In genomic region chr1:144119456-144119855, GRCm38 (mm10) we compare ENCODE assay signal across 14 mouse cellular contexts. TPM values are rescaled to one million over a fixed set of nuclear protein-coding genes. Genes with fewer than 3 reads are reported as not detected.
"Had no signal": no experiment of that assay in that cellular context is flagged by ENCODE, and none has a peak within 500 bp of the region (broad histone marks: within the 10 kb centered on the region; RNA-seq: fewer than 3 reads in every experiment).

No protein-coding gene starts in this region.

- H3K9ac ChIP-seq: limb, embryonic 15.5 days; liver, embryonic 12.5 days; lung, embryonic 14.5 days; midbrain, embryonic 13.5 days; neural tube, embryonic 15.5 days had no signal

- H3K9me3 ChIP-seq: limb, embryonic 15.5 days; liver, embryonic 12.5 days; midbrain, embryonic 13.5 days; neural tube, embryonic 15.5 days had no signal

- DNase-seq: kidney, postnatal 25 days; right cerebral cortex, adult 18-20 months; right cerebral cortex, postnatal 25 days; thymus, postnatal 36 days had no signal

- H3K4me3 ChIP-seq: left cerebral cortex, adult 2 months; limb, embryonic 15.5 days; liver, embryonic 12.5 days; midbrain, embryonic 13.5 days; myocyte; neural tube, embryonic 15.5 days had no signal

- H3K4me1 ChIP-seq: limb, embryonic 15.5 days; liver, embryonic 12.5 days; midbrain, embryonic 13.5 days; neural tube, embryonic 15.5 days had no signal

- ATAC-seq: liver, embryonic 12.5 days; midbrain, embryonic 13.5 days had no signal

- H3K4me2 ChIP-seq: limb, embryonic 15.5 days; liver, embryonic 12.5 days; lung, embryonic 14.5 days; midbrain, embryonic 13.5 days; neural tube, embryonic 15.5 days had no signal

- H3K27ac ChIP-seq: left cerebral cortex, adult 2 months; limb, embryonic 15.5 days; liver, embryonic 12.5 days; midbrain, embryonic 13.5 days; neural tube, embryonic 15.5 days had no signal

- H3K36me3 ChIP-seq: limb, embryonic 15.5 days; liver, embryonic 12.5 days; midbrain, embryonic 13.5 days; neural tube, embryonic 15.5 days had no signal

- H3K27me3 ChIP-seq: limb, embryonic 15.5 days; liver, embryonic 12.5 days; midbrain, embryonic 13.5 days; neural tube, embryonic 15.5 days had no signal

RNA-seq across cellular contexts. Expression of gene Rgs13, which starts 57.7 kb away (rescaled TPM):
- total RNA-seq: megakaryocyte-erythroid progenitor cell, adult 5-6 weeks had no signal
- polyA plus RNA-seq: limb, embryonic 11.5 days; liver, embryonic 12.5 days; liver, embryonic 16.5 days; lung, embryonic 14.5 days; myocyte had no signal
